Mouse (Mus musculus) kidney, postnatal 10 days (tissue): ENCODE measurements around the gene C1qa.

Experiments
- DNase-seq: peaks from one replicate; pipeline ENCODE4 v3.0.0; 2021; ENCODE audit warnings: mixed read lengths

The C1qa gene

GRCm38 (mm10) chr4:136898084-136898598 is 462 bp downstream of the C1qa start:
- DNase-seq = no peak

- DNase-seq = no peak
These were observed 2.1 kb downstream of the C1qa start for GRCm38 (mm10) chr4:136896461-136896860.

- no peak for DNase-seq
These were observed 2.7 kb downstream of the C1qa start for GRCm38 (mm10) chr4:136895861-136896260.

GRCm38 (mm10) chr4:136894821-136895220 is 3.8 kb downstream of the C1qa start:
- no peak for DNase-seq

- DNase-seq = peak; percentile 58
These were observed 4.7 kb downstream of the C1qa start for GRCm38 (mm10) chr4:136893691-136894543.

- DNase-seq = no peak
These were observed 5.8 kb downstream of the C1qa start, which contains the start of gene C1qc for GRCm38 (mm10) chr4:136892811-136893210. C1qc (minus strand) TSS chr4:136893065.

GRCm38 (mm10) chr4:136892371-136892770 is 6.2 kb downstream of the C1qa start:
- no peak for DNase-seq

- DNase-seq = no peak
These were observed 7.5 kb downstream of the C1qa start for GRCm38 (mm10) chr4:136891115-136891514.

GRCm38 (mm10) chr4:136889981-136890380 is 8.6 kb downstream of the C1qa start:
- no peak for DNase-seq

GRCm38 (mm10) chr4:136887714-136888113 is 10.9 kb downstream of the C1qa start:
- no peak for DNase-seq

- no peak for DNase-seq
These were observed 12.5 kb downstream of the C1qa start, which contains the start of gene C1qb for GRCm38 (mm10) chr4:136886101-136886500. C1qb (minus strand) TSS chr4:136886187.

GRCm38 (mm10) chr4:136878601-136879000 is 20.0 kb downstream of the C1qa start:
- peak; percentile 46 for DNase-seq

- DNase-seq = no peak
These were observed 20.4 kb downstream of the C1qa start for GRCm38 (mm10) chr4:136878171-136878570.

GRCm38 (mm10) chr4:136876971-136877370 is 21.6 kb downstream of the C1qa start:
- peak; percentile 78 for DNase-seq

GRCm38 (mm10) chr4:136875012-136875411 is 23.6 kb downstream of the C1qa start:
- DNase-seq = no peak

GRCm38 (mm10) chr4:136868371-136868770 is 30.2 kb downstream of the C1qa start:
- no peak for DNase-seq

- no peak for DNase-seq
These were observed 30.8 kb downstream of the C1qa start for GRCm38 (mm10) chr4:136867690-136868345.

- DNase-seq = no peak
These were observed 33.1 kb downstream of the C1qa start for GRCm38 (mm10) chr4:136865531-136865930.

GRCm38 (mm10) chr4:136864751-136865470 is 33.7 kb downstream of the C1qa start:
- no peak for DNase-seq

- DNase-seq = no peak
These were observed 35.1 kb downstream of the C1qa start for GRCm38 (mm10) chr4:136863517-136863916.

GRCm38 (mm10) chr4:136862411-136862810 is 36.2 kb downstream of the C1qa start:
- no peak for DNase-seq

- no peak for DNase-seq
These were observed 36.8 kb downstream of the C1qa start for GRCm38 (mm10) chr4:136861806-136862205.

- DNase-seq = no peak
These were observed 38.6 kb downstream of the C1qa start for GRCm38 (mm10) chr4:136860022-136860421.
